Mouse (Mus musculus): ENCODE results near the gene Dr1.

DNA sequence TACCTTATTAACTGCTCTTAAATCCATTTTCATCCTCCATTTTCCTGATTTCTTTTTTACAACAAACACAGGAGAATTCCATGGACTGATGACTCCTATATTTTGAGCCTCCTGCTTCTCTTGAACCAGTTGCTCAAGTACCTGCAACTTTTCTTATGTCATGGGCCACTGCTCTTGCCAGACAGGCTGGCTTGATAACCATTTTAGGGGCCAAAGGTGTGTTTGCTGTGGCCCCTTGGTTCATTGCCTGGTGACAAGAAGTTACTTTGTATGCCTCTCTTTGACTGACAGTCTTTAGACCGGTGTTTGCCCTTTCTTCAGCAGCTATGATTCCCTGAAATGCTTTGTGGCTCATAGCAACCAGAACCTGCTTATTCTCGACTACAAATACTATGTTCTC lies 18.7 kb upstream of the Dr1 start:
- TF ChIP-seq POLR2A (IDR thresholded peaks at IDR 0.05; ENCODE audit: control insufficient read depth, extremely low read depth, insufficient read depth, low read length, poor library complexity): no peak
- TF ChIP-seq CTCF (IDR thresholded peaks at IDR 0.05; ENCODE audit: borderline replicate concordance, control insufficient read depth, extremely low read depth, insufficient read depth, low read length, poor library complexity): no peak
